Mouse (Mus musculus): ENCODE measurements around the gene Tmem178b. TPM values are rescaled to one million over a fixed set of nuclear protein-coding genes. Genes with fewer than 3 reads are reported as not detected.

Tmem178b gene
- polyA plus RNA-seq, 1 experiment: 0.02 TPM

GRCm38 (mm10) chr6:40083726-40084125 lies 210.7 kb downstream of the Tmem178b start:
- H3K36me3 ChIP-seq (ENCODE audit: control insufficient read depth, insufficient read depth): no peaks in the 10 kb centered on the region
- no peak overlapping the region for H3K4me3 ChIP-seq
- H3K79me2 ChIP-seq (ENCODE audit: control insufficient read depth, insufficient read depth): no peaks in the 10 kb centered on the region
- TF ChIP-seq MAX (IDR thresholded peaks at IDR 0.05; ENCODE audit: low read depth) (no peak), MYOG (IDR thresholded peaks at IDR 0.05; ENCODE audit: control insufficient read depth in 1 of 3, insufficient read depth in 1 of 3, insufficient read length in 2 of 3, low read depth in 2 of 3) (no peak)
- no peak overlapping the region for H3K4me2 ChIP-seq (ENCODE audit: low read depth)
- H3K27me3 ChIP-seq (ENCODE audit: control insufficient read depth, insufficient read depth, insufficient read length): peaks cover 22% of the 10 kb centered on the region
- no peak overlapping the region for H3ac ChIP-seq (ENCODE audit: control insufficient read depth, insufficient read length)

DNA sequence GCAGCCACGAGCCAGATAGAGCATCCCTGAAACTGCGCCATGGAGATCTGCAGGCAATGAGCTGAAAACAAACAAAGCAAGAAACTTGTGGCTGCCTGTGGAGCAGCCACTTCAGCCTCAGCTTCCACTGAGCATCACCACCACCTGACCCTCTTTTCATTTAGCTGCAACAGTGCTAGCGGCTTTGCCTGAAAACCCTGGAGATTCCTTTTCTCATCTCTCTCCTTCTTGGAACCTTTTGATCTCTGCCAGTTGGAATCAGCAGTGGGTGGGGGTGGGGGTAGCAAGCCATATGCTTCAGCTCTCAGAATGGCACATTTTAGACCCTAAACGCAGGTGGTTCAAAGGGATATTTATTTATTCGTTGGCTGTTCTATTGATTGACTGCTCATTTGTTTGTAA lies 218.2 kb downstream of the Tmem178b start:
- Histone ChIP-seq H3K79me2 (ENCODE audit: control insufficient read depth, insufficient read depth) (no peaks in the 10 kb centered on the region), H3ac (ENCODE audit: control insufficient read depth, insufficient read length) (no peak overlapping the region), H3K4me2 (ENCODE audit: low read depth) (no peak overlapping the region), H3K36me3 (ENCODE audit: control insufficient read depth, insufficient read depth) (no peaks in the 10 kb centered on the region), H3K4me3 (no peak overlapping the region), H3K27me3 (ENCODE audit: control insufficient read depth, insufficient read depth, insufficient read length) (no peaks in the 10 kb centered on the region)
- TF ChIP-seq MYOG (IDR thresholded peaks at IDR 0.05; ENCODE audit: control insufficient read depth in 1 of 3, insufficient read depth in 1 of 3, insufficient read length in 2 of 3, low read depth in 2 of 3) (no peak), MAX (IDR thresholded peaks at IDR 0.05; ENCODE audit: low read depth) (no peak), POLR2AphosphoS2 (IDR thresholded peaks at IDR 0.05; ENCODE audit: insufficient read length, low read depth) (no peak), TCF12 (IDR thresholded peaks at IDR 0.05; ENCODE audit: insufficient read depth, poor library complexity, severe bottlenecking) (no peak), USF1 (IDR thresholded peaks at IDR 0.05; ENCODE audit: low read depth) (no peak), CEBPB (IDR thresholded peaks at IDR 0.05; ENCODE audit: insufficient read depth, poor library complexity, severe bottlenecking) (no peak), REST (IDR thresholded peaks at IDR 0.05; ENCODE audit: insufficient read depth, insufficient read length) (no peak), POLR2A (IDR thresholded peaks at IDR 0.05; ENCODE audit: insufficient read length, low read depth) (no peak)

GRCm38 (mm10) chr6:40098498-40098897 lies 225.4 kb downstream of the Tmem178b start:
- H3K36me3 ChIP-seq (ENCODE audit: control insufficient read depth, insufficient read depth): no peaks in the 10 kb centered on the region
- no peaks in the 10 kb centered on the region for H3K27me3 ChIP-seq (ENCODE audit: control insufficient read depth, insufficient read depth, insufficient read length)
- no peak overlapping the region for H3K4me3 ChIP-seq
- no peaks in the 10 kb centered on the region for H3K79me2 ChIP-seq (ENCODE audit: control insufficient read depth, insufficient read depth)
- no peak for TF ChIP-seq CEBPB (IDR thresholded peaks at IDR 0.05; ENCODE audit: insufficient read depth, poor library complexity, severe bottlenecking)
- no peak for TF ChIP-seq TCF3 (IDR thresholded peaks at IDR 0.05; ENCODE audit: insufficient read length, low read depth)
- TF ChIP-seq MYOG (IDR thresholded peaks at IDR 0.05; ENCODE audit: control insufficient read depth in 1 of 3, insufficient read depth in 1 of 3, insufficient read length in 2 of 3, low read depth in 2 of 3): no peak
- TF ChIP-seq USF1 (IDR thresholded peaks at IDR 0.05; ENCODE audit: low read depth): no peak
- TF ChIP-seq TCF12 (IDR thresholded peaks at IDR 0.05; ENCODE audit: insufficient read depth, poor library complexity, severe bottlenecking): no peak
- TF ChIP-seq POLR2AphosphoS2 (IDR thresholded peaks at IDR 0.05; ENCODE audit: insufficient read length, low read depth): no peak
- no peak for TF ChIP-seq MYOD1 (IDR thresholded peaks at IDR 0.05; ENCODE audit: control insufficient read depth in 1 of 3, insufficient read length in 2 of 3, low read depth in 2 of 3)
- TF ChIP-seq E2F4 (IDR thresholded peaks at IDR 0.05; ENCODE audit: insufficient read depth): no peak
- no peak for TF ChIP-seq REST (IDR thresholded peaks at IDR 0.05; ENCODE audit: insufficient read depth, insufficient read length)
- no peak for TF ChIP-seq POLR2A (IDR thresholded peaks at IDR 0.05; ENCODE audit: insufficient read length, low read depth)
- TF ChIP-seq SRF (IDR thresholded peaks at IDR 0.05; ENCODE audit: control insufficient read depth, insufficient read length, low read depth): no peak
- no peak for TF ChIP-seq MAX (IDR thresholded peaks at IDR 0.05; ENCODE audit: low read depth)
- H3ac ChIP-seq (ENCODE audit: control insufficient read depth, insufficient read length): no peak overlapping the region
- H3K4me2 ChIP-seq (ENCODE audit: low read depth): no peak overlapping the region

- H3K4me2 ChIP-seq (ENCODE audit: low read depth): no peak overlapping the region
- no peaks in the 10 kb centered on the region for H3K36me3 ChIP-seq (ENCODE audit: control insufficient read depth, insufficient read depth)
- H3K4me3 ChIP-seq: no peak overlapping the region
- H3K79me2 ChIP-seq (ENCODE audit: control insufficient read depth, insufficient read depth): no peaks in the 10 kb centered on the region
- H3K27me3 ChIP-seq (ENCODE audit: control insufficient read depth, insufficient read depth, insufficient read length): no peaks in the 10 kb centered on the region
- TF ChIP-seq POLR2AphosphoS2 (IDR thresholded peaks at IDR 0.05; ENCODE audit: insufficient read length, low read depth): no peak
- no peak for TF ChIP-seq MYOD1 (IDR thresholded peaks at IDR 0.05; ENCODE audit: control insufficient read depth in 1 of 3, insufficient read length in 2 of 3, low read depth in 2 of 3)
- TF ChIP-seq MAX (IDR thresholded peaks at IDR 0.05; ENCODE audit: low read depth): no peak
- TF ChIP-seq USF1 (IDR thresholded peaks at IDR 0.05; ENCODE audit: low read depth): no peak
- TF ChIP-seq TCF12 (IDR thresholded peaks at IDR 0.05; ENCODE audit: insufficient read depth, poor library complexity, severe bottlenecking): no peak
- no peak for TF ChIP-seq E2F4 (IDR thresholded peaks at IDR 0.05; ENCODE audit: insufficient read depth)
- peak; percentile 73 for TF ChIP-seq CEBPB (IDR thresholded peaks at IDR 0.05; ENCODE audit: insufficient read depth, poor library complexity, severe bottlenecking)
- TF ChIP-seq MYOG (IDR thresholded peaks at IDR 0.05; ENCODE audit: control insufficient read depth in 1 of 3, insufficient read depth in 1 of 3, insufficient read length in 2 of 3, low read depth in 2 of 3): no peak
- no peak overlapping the region for H3ac ChIP-seq (ENCODE audit: control insufficient read depth, insufficient read length)
Observed at GRCm38 (mm10) chr6:40101785-40102184, 228.7 kb downstream of the Tmem178b start.

DNA sequence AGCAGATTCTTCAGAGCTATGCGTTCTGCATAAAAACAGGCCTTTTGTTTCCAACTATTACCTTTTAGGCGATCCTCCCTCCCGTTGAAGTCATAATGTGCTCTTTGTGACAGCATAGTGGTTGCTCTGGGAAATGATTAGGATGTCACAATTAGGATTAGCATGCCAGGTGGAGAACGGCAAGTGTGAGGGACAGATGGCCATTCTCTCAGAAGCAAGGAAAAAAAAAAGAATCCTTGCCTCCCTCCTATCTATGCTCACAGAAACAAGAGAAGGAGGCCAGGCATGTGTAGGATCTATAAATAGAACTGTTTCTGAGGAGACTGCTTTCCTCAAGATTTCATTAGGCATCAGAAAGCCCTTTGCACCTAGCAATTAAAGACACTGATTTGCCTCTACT lies 229.8 kb downstream of the Tmem178b start:
- no peak overlapping the region for H3K4me2 ChIP-seq (ENCODE audit: low read depth)
- H3K4me3 ChIP-seq: no peak overlapping the region
- no peak overlapping the region for H3ac ChIP-seq (ENCODE audit: control insufficient read depth, insufficient read length)
- no peaks in the 10 kb centered on the region for H3K27me3 ChIP-seq (ENCODE audit: control insufficient read depth, insufficient read depth, insufficient read length)
- no peak for TF ChIP-seq E2F4 (IDR thresholded peaks at IDR 0.05; ENCODE audit: insufficient read depth)
- TF ChIP-seq POLR2A (IDR thresholded peaks at IDR 0.05; ENCODE audit: insufficient read length, low read depth): no peak
- no peak for TF ChIP-seq USF1 (IDR thresholded peaks at IDR 0.05; ENCODE audit: low read depth)
- no peak for TF ChIP-seq MYOG (IDR thresholded peaks at IDR 0.05; ENCODE audit: control insufficient read depth in 1 of 3, insufficient read depth in 1 of 3, insufficient read length in 2 of 3, low read depth in 2 of 3)
- TF ChIP-seq MYOD1 (IDR thresholded peaks at IDR 0.05; ENCODE audit: control insufficient read depth in 1 of 3, insufficient read length in 2 of 3, low read depth in 2 of 3): peak in 2 of 3 experiments; percentile 25 to 56
- TF ChIP-seq TCF12 (IDR thresholded peaks at IDR 0.05; ENCODE audit: insufficient read depth, poor library complexity, severe bottlenecking): no peak
- no peak for TF ChIP-seq SRF (IDR thresholded peaks at IDR 0.05; ENCODE audit: control insufficient read depth, insufficient read length, low read depth)
- H3K36me3 ChIP-seq (ENCODE audit: control insufficient read depth, insufficient read depth): no peaks in the 10 kb centered on the region
- H3K79me2 ChIP-seq (ENCODE audit: control insufficient read depth, insufficient read depth): no peaks in the 10 kb centered on the region

Measured in myocyte (in vitro differentiated cells).